Mouse (Mus musculus) G1E (cell line): ENCODE results near the gene S1pr4. TPM values are rescaled to one million over a fixed set of nuclear protein-coding genes. Genes with fewer than 3 reads are reported as not detected.

Experiments
- ATAC-seq: 2 replicates; pipeline ENCODE4 v1.8.0; 2016; ENCODE audit warnings: mild to moderate bottlenecking; ENCODE audit not compliant: insufficient number of reproducible peaks, poor library complexity, low FRiP score, severe bottlenecking; ENCODE audit errors: extremely low read depth
- DNase-seq: peaks from one replicate; pipeline ENCODE4 v3.0.0; 2012; ENCODE audit warnings: low spot score
- H3K27me3 ChIP-seq: 2 replicates; pipeline ENCODE4 v1.6.1; 2012; ENCODE audit warnings: mild to moderate bottlenecking, low read length, inconsistent platforms; ENCODE audit not compliant: insufficient read depth
- H3K36me3 ChIP-seq: replicated peaks from 2 replicates; pipeline ENCODE3; 2012; ENCODE audit warnings: mild to moderate bottlenecking, inconsistent platforms
- H3K4me1 ChIP-seq: 2 replicates; pipeline ENCODE4 v1.6.1; 2012; ENCODE audit warnings: low read depth, low read length, inconsistent platforms, mixed read lengths; ENCODE audit not compliant: insufficient read depth
- H3K4me3 ChIP-seq: 2 replicates; pipeline ENCODE4 v1.5.1; 2012; ENCODE audit warnings: low read depth, mild to moderate bottlenecking, inconsistent platforms, low read length, moderate library complexity, mixed read lengths
- H3K9me3 ChIP-seq: replicated peaks from 2 replicates; pipeline ENCODE4 v1.6.1; 2012; ENCODE audit warnings: inconsistent platforms
- CTCF ChIP-seq: IDR thresholded peaks from 2 replicates; pipeline ENCODE4 v1.5.1; 2012; ENCODE audit warnings: low read depth, low read length, inconsistent platforms, mixed read lengths
- GATA1 ChIP-seq: IDR thresholded peaks from 2 replicates; pipeline ENCODE4 v1.6.1; 2012; ENCODE audit warnings: borderline replicate concordance, low read length, inconsistent platforms, mixed read lengths
- GATA2 ChIP-seq: IDR thresholded peaks from 2 replicates; pipeline ENCODE4 v1.6.1; 2012; ENCODE audit warnings: low read depth, low read length, inconsistent platforms, borderline replicate concordance
- POLR2AphosphoS5 ChIP-seq: IDR thresholded peaks from 2 replicates; pipeline ENCODE4 v1.6.1; 2012; ENCODE audit warnings: low read depth, low read length, inconsistent platforms; ENCODE audit not compliant: insufficient replicate concordance
- TAL1 ChIP-seq: conservative IDR thresholded peaks from 2 replicates; pipeline ENCODE4 v1.6.1; 2012; ENCODE audit warnings: low read depth, low read length, inconsistent platforms, mixed read lengths
- polyA plus RNA-seq: library from polyadenylated mRNA; stranded (reverse); fragments of >175 nt; gene quantifications from 2 replicates; pipeline ENCODE4 v1.2.3, GENCODE M21; 2012
- total RNA-seq, 2 experiments: library from RNA; stranded (forward) in 1 of 2; stranded (reverse) in 1 of 2; fragments of 200-1000 nt in 1 of 2; fragments of >200 nt in 1 of 2; fragmentation: Nextera tagmentation in 1 of 2; gene quantifications; 2 replicates each; pipeline ENCODE4 v1.2.3; 2014 to 2017

Gene S1pr4
- total and polyA plus RNA-seq, 3 experiments = 1.00 to 1.6 TPM; not detected in 1

DNA sequence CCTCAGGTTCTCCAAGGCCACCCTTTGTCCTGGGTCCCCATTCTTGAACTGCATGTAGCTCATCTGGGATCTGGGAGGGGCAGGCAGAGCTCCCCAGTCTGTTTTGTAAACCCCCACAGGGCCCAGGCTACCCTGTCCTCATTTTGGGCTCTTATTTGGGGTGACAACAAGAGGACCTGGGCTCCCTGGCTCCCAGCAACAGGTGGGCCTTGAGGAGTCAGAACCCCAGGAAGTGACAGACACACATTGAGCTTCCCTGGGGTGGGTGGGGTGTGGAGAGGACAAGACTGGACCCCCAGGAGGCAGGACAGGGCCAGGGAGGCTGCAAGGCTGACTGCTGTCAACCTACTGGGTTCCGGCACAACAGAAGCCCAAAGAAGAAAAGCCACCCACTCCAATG, 43.7 kb upstream of the S1pr4 start:
- Histone ChIP-seq H3K4me3 (peak overlapping the region; percentile 93; the same call in 1 of the 2 replicates), H3K4me1 (peaks cover 75% of the 10 kb centered on the region), H3K9me3 (no peaks in the 10 kb centered on the region), H3K27me3 (no peaks in the 10 kb centered on the region), H3K36me3 (peaks cover 51% of the 10 kb centered on the region)
- no peak for TF ChIP-seq POLR2AphosphoS5
- ATAC-seq (no peak), DNase-seq (no peak)

- ATAC-seq = no peak
- DNase-seq = no peak
- Histone ChIP-seq H3K4me3 (peak overlapping the region; percentile 93; the same call in 1 of the 2 replicates), H3K4me1 (peaks cover 83% of the 10 kb centered on the region), H3K27me3 (no peaks in the 10 kb centered on the region), H3K9me3 (no peaks in the 10 kb centered on the region), H3K36me3 (peaks cover 59% of the 10 kb centered on the region)
- no peak for TF ChIP-seq GATA1
- no peak for TF ChIP-seq GATA2
- no peak for TF ChIP-seq POLR2AphosphoS5
- no peak for TF ChIP-seq CTCF
- no peak for TF ChIP-seq TAL1
These were observed 43.0 kb upstream of the S1pr4 start for GRCm38 (mm10) chr10:81542727-81543460.

GRCm38 (mm10) chr10:81541803-81542202, 41.9 kb upstream of the S1pr4 start:
- Histone ChIP-seq H3K27me3 (no peaks in the 10 kb centered on the region), H3K9me3 (no peaks in the 10 kb centered on the region), H3K4me3 (no peak overlapping the region), H3K36me3 (peaks cover 70% of the 10 kb centered on the region), H3K4me1 (peaks cover 87% of the 10 kb centered on the region)
- ATAC-seq (no peak), DNase-seq (no peak)
- TF ChIP-seq GATA1 (no peak), POLR2AphosphoS5 (no peak), GATA2 (no peak), TAL1 (no peak), CTCF (no peak)

- H3K27me3 ChIP-seq = no peaks in the 10 kb centered on the region
- TF ChIP-seq CTCF (no peak), GATA1 (no peak), GATA2 (no peak), POLR2AphosphoS5 (no peak), TAL1 (no peak)
- H3K4me3 ChIP-seq = no peak overlapping the region
- H3K4me1 ChIP-seq = peaks cover 83% of the 10 kb centered on the region
- H3K36me3 ChIP-seq = peaks cover 72% of the 10 kb centered on the region
- ATAC-seq = no peak
- no peaks in the 10 kb centered on the region for H3K9me3 ChIP-seq
- no peak for DNase-seq
These were observed 41.4 kb upstream of the S1pr4 start for GRCm38 (mm10) chr10:81541363-81541762.

DNA sequence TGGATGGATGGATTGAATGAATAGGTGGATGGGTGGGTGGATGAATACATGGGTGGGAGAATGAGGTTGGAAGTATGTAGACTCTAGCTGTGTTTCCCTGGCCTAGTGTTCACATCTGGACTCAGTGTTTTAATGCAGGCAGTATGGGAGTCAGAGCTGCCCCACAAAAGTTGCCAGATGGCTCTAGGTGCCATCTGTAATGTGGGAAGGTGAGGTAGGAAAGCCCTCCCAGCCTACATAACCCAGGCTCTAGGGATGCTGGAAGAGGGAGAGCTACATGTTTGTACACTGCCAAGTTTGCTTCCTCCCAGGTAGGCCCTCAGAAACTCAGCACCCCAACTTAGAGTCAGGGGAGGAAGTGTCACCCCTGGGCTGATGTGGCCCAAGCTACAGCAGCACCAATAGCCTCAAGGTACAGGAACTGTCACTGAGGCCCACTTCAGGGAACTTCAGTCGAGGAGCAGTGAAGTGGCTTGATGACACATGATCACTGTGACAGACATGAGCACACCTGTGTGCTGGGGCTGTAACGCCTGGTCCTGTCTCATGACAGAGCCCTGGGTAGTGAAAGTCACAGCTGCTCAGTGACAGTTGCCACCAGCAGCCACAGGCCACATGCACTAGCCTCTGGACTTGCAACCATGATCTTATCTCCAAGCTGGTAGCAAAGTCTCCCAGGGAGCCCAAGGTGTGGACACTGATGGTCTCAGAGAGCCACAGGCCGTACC, 38.6 kb upstream of the S1pr4 start:
- ATAC-seq (no peak), DNase-seq (no peak)
- H3K36me3 ChIP-seq = peaks cover 98% of the 10 kb centered on the region
- no peaks in the 10 kb centered on the region for H3K27me3 ChIP-seq
- no peak for TF ChIP-seq POLR2AphosphoS5
- TF ChIP-seq CTCF = no peak
- TF ChIP-seq GATA1 = no peak
- no peaks in the 10 kb centered on the region for H3K9me3 ChIP-seq
- H3K4me1 ChIP-seq = peaks cover 80% of the 10 kb centered on the region
- no peak overlapping the region for H3K4me3 ChIP-seq

DNA sequence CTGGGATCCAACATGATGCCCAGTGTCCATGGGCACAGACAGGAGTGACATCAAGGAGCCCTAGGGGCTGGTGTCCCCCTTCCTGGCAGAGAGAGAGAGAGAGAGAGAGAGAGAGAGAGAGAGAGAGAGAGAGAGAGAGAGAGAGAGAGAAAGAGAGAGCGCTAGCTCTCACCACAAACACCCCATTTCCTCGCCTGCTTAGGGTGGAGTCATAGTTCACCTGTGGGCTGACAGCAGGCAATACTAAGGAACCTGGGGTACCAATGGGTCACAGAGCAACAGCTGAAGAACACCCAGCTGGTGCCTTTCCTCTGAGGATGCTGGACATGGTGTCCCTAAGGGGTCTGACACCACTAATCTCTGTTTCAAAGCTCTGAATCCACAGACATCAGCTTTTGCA, 37.5 kb upstream of the S1pr4 start:
- Histone ChIP-seq H3K4me3 (no peak overlapping the region), H3K27me3 (no peaks in the 10 kb centered on the region), H3K4me1 (peaks cover 71% of the 10 kb centered on the region), H3K9me3 (no peaks in the 10 kb centered on the region), H3K36me3 (peaks cover 98% of the 10 kb centered on the region)
- DNase-seq (no peak), ATAC-seq (no peak)
- no peak for TF ChIP-seq POLR2AphosphoS5
- TF ChIP-seq GATA2 = no peak
- TF ChIP-seq GATA1 = no peak
- no peak for TF ChIP-seq TAL1
- no peak for TF ChIP-seq CTCF
